Mouse (Mus musculus): ENCODE measurements around the gene Smim9. TPM values are rescaled to one million over a fixed set of nuclear protein-coding genes. Genes with fewer than 3 reads are reported as not detected.

Gene Smim9
- polyA plus RNA-seq, 1 experiment from 2014 or later, result not detected

DNA sequence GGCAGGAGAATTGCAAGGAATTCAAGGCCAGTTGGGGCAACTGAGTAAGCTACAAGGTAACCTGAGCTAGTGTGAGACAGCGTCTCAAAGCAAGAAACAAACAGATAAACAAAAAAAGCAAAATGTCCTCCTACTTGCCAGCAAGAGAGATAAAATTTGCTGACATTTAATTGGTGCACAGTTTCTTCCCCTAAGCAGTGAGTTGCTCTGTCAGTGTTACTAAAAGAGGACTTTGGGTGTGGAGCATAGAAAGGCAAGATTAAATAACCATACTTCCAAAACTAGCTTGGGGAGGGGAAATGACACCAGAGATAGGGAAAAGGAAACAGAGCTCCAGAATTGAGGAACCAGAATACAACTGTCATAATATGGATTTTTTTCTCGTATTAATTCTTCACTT, 34.1 kb downstream of the Smim9 start:
- Histone ChIP-seq H3K4me3 (ENCODE audit: low read length) (peak overlapping the region; percentile 15; the same call in 1 of the 2 replicates), H3K4me2 (replicated peaks; ENCODE audit: low read depth, low read length) (peak overlapping the region; percentile 16; the same call in 1 of the 2 replicates), H3K9me3 (ENCODE audit: low read length) (no peaks in the 10 kb centered on the region), H3K27me3 (ENCODE audit: insufficient read depth, low read length) (no peaks in the 10 kb centered on the region), H3K27ac (ENCODE audit: low read length) (no peak overlapping the region), H3K4me1 (ENCODE audit: insufficient read depth, low read length) (no peaks in the 10 kb centered on the region), H3K9ac (replicated peaks; ENCODE audit: low read length) (no peak overlapping the region), H3K36me3 (ENCODE audit: insufficient read depth, low read length) (peaks cover 8% of the 10 kb centered on the region; the same call in 1 of the 2 replicates)
- 63% methylated on average over 2 of the region's 2 CpGs for WGBS
- ATAC-seq (ENCODE audit: low FRiP score, low TSS enrichment), result no peak

DNA sequence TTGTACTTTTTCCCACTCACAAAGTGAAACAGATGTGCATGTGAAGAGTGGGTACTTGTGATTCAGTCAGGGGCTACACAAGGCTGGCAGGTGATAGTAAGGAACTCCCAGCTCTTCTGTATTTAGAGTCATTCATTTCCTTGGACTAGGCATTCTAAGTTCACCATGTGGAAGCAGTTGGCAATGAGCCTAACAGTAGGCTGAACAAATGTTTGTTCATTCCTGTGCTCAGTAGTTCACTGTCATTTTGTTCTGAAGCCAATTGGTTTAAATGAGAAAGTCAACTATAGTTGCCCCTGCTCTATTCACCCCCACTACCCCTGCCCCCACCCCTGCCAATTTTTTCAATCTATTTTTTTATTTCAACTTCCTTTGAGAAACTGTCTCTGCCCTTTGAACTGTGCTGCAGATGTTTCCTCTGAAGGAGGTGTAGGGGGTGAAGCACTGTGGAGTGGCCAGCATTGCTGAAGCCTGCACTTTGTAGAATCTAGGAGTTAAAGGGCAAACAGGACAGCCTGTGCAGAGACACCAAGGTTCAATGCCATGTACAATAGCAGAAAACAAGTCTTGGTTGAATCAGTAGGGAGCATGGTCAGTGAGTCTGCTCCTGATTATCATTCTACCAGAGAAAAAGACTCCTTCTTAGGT, 35.1 kb downstream of the Smim9 start:
- H3K4me1 ChIP-seq (ENCODE audit: insufficient read depth, low read length), result no peaks in the 10 kb centered on the region
- H3K9me3 ChIP-seq (ENCODE audit: low read length), result no peaks in the 10 kb centered on the region
- H3K27me3 ChIP-seq (ENCODE audit: insufficient read depth, low read length), result no peaks in the 10 kb centered on the region
- H3K36me3 ChIP-seq (ENCODE audit: insufficient read depth, low read length), result peaks cover 8% of the 10 kb centered on the region; the same call in 1 of the 2 replicates
- no peak overlapping the region for H3K4me3 ChIP-seq (ENCODE audit: low read length)
- no peak for ATAC-seq (ENCODE audit: low FRiP score, low TSS enrichment)
- no peak overlapping the region for H3K27ac ChIP-seq (ENCODE audit: low read length)
- H3K4me2 ChIP-seq (replicated peaks; ENCODE audit: low read depth, low read length), result no peak overlapping the region
- H3K9ac ChIP-seq (replicated peaks; ENCODE audit: low read length), result no peak overlapping the region

DNA sequence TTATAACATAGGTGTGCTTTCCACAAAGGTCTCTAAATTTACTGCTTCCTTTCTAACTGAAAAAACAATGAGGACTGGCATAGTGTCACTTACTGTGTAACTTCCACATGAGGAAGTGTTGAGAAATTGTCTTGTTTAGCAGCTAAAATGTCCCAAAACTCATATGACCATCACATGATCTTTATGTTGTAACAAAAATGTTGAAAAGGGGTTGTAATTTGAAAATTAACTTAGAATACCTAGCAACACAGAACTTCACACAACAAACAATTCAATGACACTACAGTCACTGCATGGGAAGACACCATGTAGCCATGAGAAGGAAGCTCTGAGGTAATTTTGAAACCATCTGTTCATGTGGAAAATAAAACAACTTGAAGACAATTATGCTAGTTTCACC, 36.7 kb downstream of the Smim9 start:
- no peak overlapping the region for H3K9ac ChIP-seq (replicated peaks; ENCODE audit: low read length)
- no peaks in the 10 kb centered on the region for H3K9me3 ChIP-seq (ENCODE audit: low read length)
- H3K4me1 ChIP-seq (ENCODE audit: insufficient read depth, low read length), result no peaks in the 10 kb centered on the region
- H3K4me3 ChIP-seq (ENCODE audit: low read length), result no peak overlapping the region
- no peak overlapping the region for H3K27ac ChIP-seq (ENCODE audit: low read length)
- H3K27me3 ChIP-seq (ENCODE audit: insufficient read depth, low read length), result no peaks in the 10 kb centered on the region
- no peak overlapping the region for H3K4me2 ChIP-seq (replicated peaks; ENCODE audit: low read depth, low read length)
- H3K36me3 ChIP-seq (ENCODE audit: insufficient read depth, low read length), result peaks cover 8% of the 10 kb centered on the region; the same call in 1 of the 2 replicates
- ATAC-seq (ENCODE audit: low FRiP score, low TSS enrichment), result no peak

DNA sequence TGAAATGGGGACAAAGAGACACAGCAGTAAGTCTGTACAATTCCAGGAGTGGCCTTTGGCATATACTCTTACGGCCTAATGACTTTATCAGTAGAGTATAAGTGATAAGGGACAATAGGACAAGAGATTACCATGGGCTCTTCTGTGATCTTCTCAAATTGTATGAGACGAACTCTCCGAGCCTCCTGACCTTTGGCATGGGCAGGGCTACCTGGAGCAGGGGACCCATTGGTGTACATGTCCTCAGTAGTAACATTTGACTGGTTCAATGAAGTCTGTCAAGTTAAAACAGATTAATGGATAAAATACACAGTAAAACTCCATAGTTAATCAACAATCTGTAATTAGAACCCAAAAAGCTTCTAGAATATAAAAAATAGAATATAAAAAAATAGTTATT, 38.0 kb downstream of the Smim9 start:
- no peaks in the 10 kb centered on the region for H3K9me3 ChIP-seq (ENCODE audit: low read length)
- no peak for ATAC-seq (ENCODE audit: low FRiP score, low TSS enrichment)
- H3K27me3 ChIP-seq (ENCODE audit: insufficient read depth, low read length), result no peaks in the 10 kb centered on the region

DNA sequence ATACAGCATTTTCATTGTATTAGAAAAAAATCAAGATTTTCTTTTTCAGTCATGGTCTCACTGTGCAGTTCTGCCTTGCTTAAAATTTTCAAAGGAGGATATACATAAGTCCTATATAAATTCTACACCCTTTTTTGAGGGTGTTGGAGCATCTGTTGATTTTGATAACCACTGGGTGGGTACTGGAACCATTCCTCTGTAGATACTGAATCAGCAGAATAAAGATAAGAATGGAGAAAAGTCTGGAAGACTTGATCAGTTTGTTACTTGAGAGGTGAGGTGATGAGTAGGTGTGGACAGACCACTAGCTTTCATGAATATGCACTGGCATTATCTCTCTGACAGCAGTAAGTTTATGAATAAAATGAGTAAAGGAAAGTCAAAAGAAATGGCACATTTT, 48.0 kb downstream of the Smim9 start:
- Histone ChIP-seq H3K27ac (ENCODE audit: low read length) (no peak overlapping the region), H3K9ac (replicated peaks; ENCODE audit: low read length) (no peak overlapping the region), H3K27me3 (ENCODE audit: insufficient read depth, low read length) (no peaks in the 10 kb centered on the region), H3K9me3 (ENCODE audit: low read length) (no peaks in the 10 kb centered on the region), H3K36me3 (ENCODE audit: insufficient read depth, low read length) (0 out of 2 replicates have a peak, but pooled peaks cover 6% of the 10 kb centered on the region), H3K4me2 (replicated peaks; ENCODE audit: low read depth, low read length) (no peak overlapping the region), H3K4me3 (ENCODE audit: low read length) (no peak overlapping the region), H3K4me1 (ENCODE audit: insufficient read depth, low read length) (no peaks in the 10 kb centered on the region)
- ATAC-seq (ENCODE audit: low FRiP score, low TSS enrichment), result no peak

More for the DNA sequence above, 38.0 kb downstream of the Smim9 start:
- Histone ChIP-seq H3K27ac (ENCODE audit: low read length) (no peak overlapping the region), H3K4me3 (ENCODE audit: low read length) (no peak overlapping the region), H3K4me1 (ENCODE audit: insufficient read depth, low read length) (no peaks in the 10 kb centered on the region), H3K9ac (replicated peaks; ENCODE audit: low read length) (no peak overlapping the region), H3K36me3 (ENCODE audit: insufficient read depth, low read length) (peaks cover 8% of the 10 kb centered on the region; the same call in 1 of the 2 replicates), H3K4me2 (replicated peaks; ENCODE audit: low read depth, low read length) (no peak overlapping the region)
- WGBS, result 75% methylated on average over 3 of the region's 3 CpGs

DNA sequence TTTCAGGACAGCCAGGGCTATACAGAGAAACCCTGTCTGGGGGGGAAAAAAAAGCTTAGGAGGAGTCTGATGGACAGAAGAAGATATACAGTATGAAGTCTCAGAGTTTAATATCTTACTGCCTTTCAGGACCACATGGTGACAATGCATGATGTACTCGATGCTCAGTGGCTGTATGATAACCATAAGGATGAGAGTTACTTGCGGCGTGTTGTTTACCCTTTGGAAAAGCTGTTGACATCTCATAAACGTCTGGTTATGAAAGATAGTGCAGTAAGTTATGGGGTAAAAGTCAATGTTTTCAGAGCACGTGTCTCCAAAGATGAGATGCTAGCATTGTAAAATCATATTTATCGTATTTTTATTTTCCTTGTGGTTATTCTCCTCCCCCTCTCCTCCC, 61.3 kb downstream of the Smim9 start:
- H3K36me3 ChIP-seq (ENCODE audit: insufficient read depth, low read length), result peaks cover 43% of the 10 kb centered on the region
- H3K4me2 ChIP-seq (replicated peaks; ENCODE audit: low read depth, low read length), result no peak overlapping the region
- H3K9ac ChIP-seq (replicated peaks; ENCODE audit: low read length), result no peak overlapping the region
- no peaks in the 10 kb centered on the region for H3K27me3 ChIP-seq (ENCODE audit: insufficient read depth, low read length)
- H3K4me1 ChIP-seq (ENCODE audit: insufficient read depth, low read length), result no peaks in the 10 kb centered on the region
- no peak for ATAC-seq (ENCODE audit: low FRiP score, low TSS enrichment)
- H3K4me3 ChIP-seq (ENCODE audit: low read length), result no peak overlapping the region
- no peaks in the 10 kb centered on the region for H3K9me3 ChIP-seq (ENCODE audit: low read length)
- 80% methylated on average over 6 of the region's 6 CpGs for WGBS
- H3K27ac ChIP-seq (ENCODE audit: low read length), result no peak overlapping the region

DNA sequence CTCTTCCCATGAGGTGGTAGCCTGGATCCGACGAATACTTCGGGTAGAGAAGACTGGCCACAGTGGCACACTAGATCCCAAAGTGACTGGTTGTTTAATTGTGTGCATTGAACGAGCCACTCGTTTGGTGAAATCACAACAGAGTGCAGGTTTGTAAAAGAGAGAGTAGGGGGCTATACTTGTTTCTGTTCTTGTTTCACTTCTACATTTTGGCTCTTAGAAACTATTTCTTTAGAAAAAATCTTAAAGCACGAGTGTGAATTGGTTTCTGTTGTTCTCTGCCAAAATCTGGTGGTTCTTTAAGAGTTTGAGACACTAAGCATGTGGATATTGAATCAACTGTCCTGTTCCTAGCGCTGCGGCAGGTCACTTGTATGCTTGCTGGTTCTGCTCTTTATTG, 64.8 kb downstream of the Smim9 start:
- Histone ChIP-seq H3K36me3 (ENCODE audit: insufficient read depth, low read length) (peaks cover 17% of the 10 kb centered on the region; the same call in 1 of the 2 replicates), H3K4me3 (ENCODE audit: low read length) (no peak overlapping the region), H3K9ac (replicated peaks; ENCODE audit: low read length) (no peak overlapping the region), H3K27me3 (ENCODE audit: insufficient read depth, low read length) (no peaks in the 10 kb centered on the region), H3K4me2 (replicated peaks; ENCODE audit: low read depth, low read length) (no peak overlapping the region), H3K4me1 (ENCODE audit: insufficient read depth, low read length) (no peaks in the 10 kb centered on the region), H3K9me3 (ENCODE audit: low read length) (no peaks in the 10 kb centered on the region), H3K27ac (ENCODE audit: low read length) (no peak overlapping the region)
- WGBS, result 91% methylated on average over 8 of the region's 8 CpGs
- ATAC-seq (ENCODE audit: low FRiP score, low TSS enrichment), result no peak

DNA sequence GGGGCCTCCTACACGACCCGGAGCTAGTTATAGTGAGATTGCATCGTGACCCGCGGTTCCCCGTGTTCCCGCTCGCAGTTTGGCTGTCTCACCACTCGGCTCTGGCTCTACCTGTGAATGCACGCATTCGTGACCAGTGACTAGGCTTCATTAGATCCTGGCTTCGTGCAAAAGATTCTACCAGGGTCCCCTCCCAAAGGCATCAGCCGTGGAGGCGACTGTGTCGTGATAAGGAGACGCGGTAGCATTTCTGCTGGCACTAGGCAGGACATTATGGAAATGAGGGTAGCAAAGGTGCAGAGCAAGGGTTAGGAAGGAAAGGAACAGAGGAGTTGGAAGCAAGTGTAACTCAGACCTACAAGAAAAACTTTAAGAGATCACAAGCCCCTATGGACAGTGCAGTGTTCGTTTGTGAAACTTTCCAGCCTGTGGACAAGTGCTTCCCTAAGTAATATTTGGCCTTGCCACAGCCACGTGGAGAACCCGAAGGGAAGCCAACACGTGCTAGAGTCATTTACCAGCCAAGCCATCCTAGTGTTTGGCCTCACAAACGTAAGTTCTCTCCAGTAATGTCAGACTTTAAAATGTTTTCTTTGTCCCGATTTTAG, 67.3 kb downstream of the Smim9 start:
- Histone ChIP-seq H3K36me3 (ENCODE audit: insufficient read depth, low read length) (peaks cover 11% of the 10 kb centered on the region; the same call in 1 of the 2 replicates), H3K9ac (replicated peaks; ENCODE audit: low read length) (peak overlapping the region; percentile 75), H3K27me3 (ENCODE audit: insufficient read depth, low read length) (no peaks in the 10 kb centered on the region), H3K27ac (ENCODE audit: low read length) (peak overlapping the region; percentile 74), H3K4me3 (ENCODE audit: low read length) (peak overlapping the region; percentile 63), H3K4me1 (ENCODE audit: insufficient read depth, low read length) (no peaks in the 10 kb centered on the region), H3K9me3 (ENCODE audit: low read length) (no peaks in the 10 kb centered on the region), H3K4me2 (replicated peaks; ENCODE audit: low read depth, low read length) (peak overlapping the region; percentile 51)
- 20% methylated on average over 23 of the region's 23 CpGs for WGBS
- peak; percentile 4 for ATAC-seq (ENCODE audit: low FRiP score, low TSS enrichment)

Data from kidney, embryonic 16.5 days (tissue).